Mouse (Mus musculus) neural tube, embryonic 10.5 days (tissue): ENCODE results near the gene Aspscr1.

Experiments used
- DNase-seq: peaks from one replicate; pipeline ENCODE4 v3.0.0-alpha.2; 2017; ENCODE audit warnings: low spot score; ENCODE audit errors: extremely low spot score

Aspscr1 gene

DNA sequence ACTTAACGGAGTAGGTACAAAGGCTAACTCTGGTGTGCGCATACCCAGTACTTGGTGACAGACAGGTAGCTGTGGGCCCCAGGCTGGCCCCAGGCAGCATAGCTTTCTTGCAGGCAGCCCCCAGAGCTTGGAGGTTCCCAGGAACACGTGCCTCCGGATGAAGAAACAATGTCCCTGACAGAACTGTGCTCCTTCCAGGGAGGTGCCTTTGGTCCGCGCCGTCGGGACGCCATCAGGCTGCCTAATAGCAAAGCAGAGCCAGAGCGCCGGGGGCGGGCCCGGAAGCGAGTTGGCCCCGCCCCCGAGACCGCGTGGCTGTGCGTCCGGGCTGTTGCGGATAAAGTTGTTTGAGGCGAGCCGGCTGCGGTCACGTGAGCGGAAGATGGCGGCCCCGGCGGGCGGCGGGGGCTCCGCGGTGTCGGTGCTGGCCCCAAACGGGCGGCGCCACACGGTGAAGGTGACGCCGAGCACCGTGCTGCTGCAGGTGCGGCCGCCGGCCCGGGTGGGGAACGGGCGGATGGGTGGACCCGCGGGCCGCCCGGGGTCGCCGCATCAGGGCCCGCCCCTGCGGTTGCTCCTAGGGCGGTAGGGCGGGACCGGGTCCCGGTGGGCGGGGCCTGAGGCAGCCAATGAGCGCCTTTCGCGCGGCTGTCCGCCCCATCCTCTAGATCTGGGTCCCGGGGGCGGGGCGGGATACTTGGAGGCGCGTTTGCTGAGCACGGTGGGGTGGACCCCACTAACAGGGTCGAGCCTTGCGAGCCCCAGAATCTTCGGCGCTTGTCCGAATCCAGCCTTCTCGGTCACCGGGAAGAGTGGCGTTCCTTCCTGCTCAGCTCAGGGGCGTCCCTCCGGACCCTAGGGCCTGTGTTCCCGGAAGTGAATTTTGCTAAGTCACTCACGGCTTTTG is at the start of gene Aspscr1:
Gene Aspscr1, plus strand, starts transcription at position 287 of the 907 bp plus-strand sequence.
- DNase-seq, result peak; percentile 94

DNA sequence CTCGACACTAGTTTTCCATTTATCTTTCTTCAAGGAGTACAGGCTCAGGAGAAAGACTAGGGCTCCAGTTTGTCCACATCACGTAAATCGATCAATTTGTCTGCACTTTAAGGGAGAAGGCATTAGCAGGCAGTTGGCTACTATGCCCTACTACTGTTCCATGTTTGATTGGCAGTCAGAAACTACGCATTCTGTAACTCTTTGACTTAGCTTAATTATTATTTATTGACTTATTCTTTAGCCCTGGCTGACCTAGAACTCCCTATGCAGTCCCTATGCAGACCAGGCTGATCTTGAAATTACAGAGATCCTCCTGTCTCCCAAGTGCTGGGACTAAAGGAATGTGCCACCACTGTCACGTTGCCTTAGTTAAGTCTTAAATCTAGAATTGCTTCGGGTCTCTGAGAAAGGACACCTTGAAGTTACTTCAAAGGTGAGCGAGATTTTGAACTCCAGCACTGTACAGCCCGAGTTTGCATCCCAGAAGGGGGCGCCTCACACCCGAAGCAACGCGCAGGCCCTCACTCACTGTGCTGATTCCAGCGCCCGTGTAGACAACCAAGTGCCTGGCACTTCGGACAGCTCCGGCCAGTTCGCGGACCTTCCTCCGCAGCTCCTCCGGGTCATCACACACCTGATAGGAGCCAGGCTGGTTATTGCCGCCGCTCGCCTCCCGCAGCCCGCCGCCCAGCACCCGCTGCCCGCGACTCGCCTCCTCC is 48.7 kb upstream of the Aspscr1 start:
- peak; percentile 62 for DNase-seq

DNA sequence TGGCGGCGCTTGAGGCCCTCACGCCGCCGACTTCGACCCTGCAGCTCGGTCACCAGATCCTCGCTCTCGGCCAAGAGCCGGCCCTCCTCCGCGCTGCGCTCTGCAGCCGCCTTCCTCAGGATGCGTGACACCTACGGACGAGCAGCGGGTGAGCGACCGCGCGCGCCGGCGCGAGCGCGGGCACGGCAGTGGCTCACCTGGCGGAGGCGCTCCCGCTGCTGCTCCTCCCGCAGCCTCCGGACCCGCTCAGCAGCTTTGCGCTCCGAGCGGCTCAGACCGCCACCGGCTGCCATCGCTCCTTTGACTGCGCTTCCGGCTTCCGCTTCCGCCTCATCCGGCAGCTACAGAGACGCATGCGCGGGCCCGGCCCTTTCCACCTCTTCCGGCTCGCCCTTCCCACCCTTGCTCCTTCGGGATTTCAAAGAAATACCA is 48.1 kb upstream of the Aspscr1 start:
- DNase-seq, result peak; percentile 84

DNA sequence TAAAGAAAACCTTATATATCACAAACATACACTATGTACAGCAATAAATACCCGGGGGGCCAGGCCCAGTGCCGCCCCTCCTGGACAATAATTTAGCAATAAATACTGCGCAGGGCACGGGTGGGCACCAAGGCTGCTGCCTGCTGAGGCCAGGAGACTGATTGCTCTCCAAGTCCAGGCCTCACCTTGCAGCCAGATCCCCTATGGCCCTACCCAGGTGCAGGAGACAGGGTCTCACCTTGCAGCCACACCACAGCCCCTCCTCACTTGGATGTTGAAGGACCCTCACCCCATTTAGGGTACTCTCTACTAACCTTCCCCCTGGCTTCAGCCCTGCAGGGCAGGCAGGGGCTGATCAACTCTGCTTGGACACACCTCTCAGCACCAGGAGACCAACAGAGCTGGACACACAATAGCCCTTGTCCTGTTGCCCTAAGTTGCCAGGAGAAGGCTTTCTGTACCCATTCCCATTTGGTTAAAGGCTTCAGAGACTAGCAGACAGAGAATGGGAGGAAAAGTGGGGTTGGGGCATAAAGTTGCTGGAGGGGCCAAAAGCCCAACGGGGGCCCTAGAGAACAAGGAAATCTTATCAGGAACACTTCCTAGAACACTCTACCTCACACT is 47.5 kb upstream of the Aspscr1 start, which contains the start of gene Sirt7:
Gene Sirt7, minus strand, starts transcription at position 89 of the 624 bp plus-strand sequence.
- no peak for DNase-seq

DNA sequence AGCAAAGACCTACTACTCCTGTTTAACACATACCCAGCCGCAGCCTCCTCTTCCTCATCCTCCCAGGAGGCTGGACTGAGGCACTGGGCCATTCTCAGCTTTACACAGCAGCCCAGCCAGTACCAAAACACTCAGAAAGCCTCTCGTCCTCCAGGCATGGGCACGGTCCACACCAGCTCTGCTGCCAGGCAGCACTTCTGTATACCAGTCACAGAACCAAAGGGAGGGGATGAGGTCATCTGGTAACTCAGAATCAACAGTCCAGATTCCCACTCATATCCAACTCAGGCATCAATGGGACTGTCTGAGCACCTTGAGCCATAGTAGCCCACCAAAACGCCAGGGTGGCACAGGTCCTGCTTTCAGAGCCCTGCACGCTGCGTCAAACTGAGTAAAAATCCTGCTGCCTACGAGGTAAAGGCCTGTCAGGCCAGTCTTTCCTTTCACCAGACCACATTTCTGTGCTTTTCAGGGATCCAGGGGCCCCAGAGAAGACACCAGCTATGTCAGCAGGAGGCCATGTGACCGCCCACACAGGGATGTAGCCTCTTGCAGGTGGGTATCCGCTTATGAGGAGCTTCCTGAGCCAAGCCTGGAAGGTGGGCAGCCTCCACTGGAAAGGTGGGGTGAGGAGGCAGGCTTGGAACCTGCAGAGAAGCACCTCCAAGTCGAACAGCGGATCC is 45.8 kb upstream of the Aspscr1 start:
- no peak for DNase-seq

DNA sequence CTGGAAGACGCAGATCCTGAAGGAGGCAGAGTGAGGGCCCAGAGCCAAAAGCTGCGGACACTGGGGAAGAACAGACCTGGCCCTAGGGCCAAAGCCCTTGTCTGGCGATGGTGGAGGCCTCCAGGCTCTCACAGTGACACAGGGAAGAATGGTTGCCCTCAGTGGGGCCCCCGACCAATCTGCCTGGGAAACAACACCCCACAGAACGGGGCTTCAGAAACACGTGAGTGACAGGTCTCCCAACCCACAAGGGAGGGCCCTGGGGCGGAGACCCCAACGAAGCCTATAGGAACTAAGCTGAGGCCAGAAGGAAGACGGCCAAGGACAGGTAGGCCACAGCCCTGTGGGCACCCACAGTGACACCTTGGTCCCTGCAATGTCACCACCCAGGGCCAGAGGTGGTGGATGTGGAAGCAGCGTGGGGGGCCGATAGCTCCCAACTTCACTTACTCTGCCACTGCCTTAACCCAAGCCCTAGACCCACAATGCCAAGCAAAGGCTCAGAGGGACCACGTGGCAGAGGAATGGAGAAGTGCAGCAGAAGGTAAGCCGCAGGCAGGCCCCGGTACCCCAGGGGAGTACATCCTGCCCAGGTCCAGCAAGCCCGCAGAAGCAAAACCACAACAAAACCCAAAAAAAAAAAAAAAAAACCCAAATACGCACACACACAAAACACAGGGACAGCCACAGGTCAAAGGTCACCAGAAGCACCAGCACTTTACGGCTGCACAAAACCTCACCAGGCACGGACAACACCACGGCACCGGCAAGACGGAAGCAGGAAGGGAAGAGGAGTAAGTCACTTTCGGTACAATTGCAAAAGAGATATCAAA is 45.1 kb upstream of the Aspscr1 start:
- DNase-seq, result no peak

DNA sequence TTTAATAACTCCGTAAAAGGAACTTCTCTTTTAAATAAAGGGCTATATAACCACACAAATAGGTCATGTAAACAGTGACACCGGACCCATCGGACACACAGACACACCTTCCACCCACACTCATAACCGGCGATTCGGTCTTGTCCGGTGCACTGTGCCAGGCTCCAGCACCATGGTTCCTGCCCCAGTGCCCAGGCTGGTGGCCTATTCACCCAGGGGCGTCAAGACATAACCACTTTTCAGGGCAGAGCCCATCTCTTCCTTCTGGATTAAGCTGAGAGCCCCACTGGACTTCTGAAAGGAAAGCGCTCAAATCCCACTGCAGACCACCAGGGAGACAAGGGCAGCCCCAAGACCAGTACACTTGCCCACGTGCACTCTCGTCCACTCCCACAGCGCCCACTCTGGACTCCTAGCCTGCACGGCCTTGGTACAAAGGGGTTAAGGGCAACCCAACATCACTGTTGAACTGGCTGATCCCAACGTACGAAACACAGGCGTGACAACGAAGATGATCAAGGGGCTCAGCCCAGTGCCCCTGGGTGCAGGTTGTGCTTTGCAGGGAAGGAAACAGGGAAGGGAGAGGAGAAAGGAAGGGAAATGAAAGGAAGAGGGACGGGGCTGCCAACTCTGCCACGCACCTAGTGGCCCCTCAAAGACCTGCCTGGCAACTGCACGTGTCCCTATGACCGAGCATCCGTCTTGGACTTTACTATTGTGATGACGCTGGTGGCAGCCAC is 44.0 kb upstream of the Aspscr1 start:
- no peak for DNase-seq

DNA sequence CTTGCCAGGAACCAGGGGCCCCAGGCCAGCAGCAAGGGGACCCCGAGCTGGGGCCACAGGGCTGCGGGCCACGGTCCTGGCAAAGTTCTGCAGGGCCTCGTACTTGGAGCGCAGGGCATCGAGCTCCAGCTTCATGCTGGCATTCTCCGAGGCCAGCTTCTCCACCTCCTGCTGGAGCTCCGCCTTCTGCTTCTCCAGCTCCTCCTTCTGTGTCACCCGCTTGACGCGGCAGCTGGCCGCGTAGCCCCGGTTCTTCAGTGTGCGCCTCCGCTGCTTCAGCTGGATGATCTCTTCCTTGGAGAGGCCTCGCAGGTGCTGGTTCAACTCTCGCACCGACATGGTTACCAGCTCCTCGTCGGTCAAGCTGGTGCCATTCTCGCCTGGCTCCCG is 43.4 kb upstream of the Aspscr1 start:
- no peak for DNase-seq

DNA sequence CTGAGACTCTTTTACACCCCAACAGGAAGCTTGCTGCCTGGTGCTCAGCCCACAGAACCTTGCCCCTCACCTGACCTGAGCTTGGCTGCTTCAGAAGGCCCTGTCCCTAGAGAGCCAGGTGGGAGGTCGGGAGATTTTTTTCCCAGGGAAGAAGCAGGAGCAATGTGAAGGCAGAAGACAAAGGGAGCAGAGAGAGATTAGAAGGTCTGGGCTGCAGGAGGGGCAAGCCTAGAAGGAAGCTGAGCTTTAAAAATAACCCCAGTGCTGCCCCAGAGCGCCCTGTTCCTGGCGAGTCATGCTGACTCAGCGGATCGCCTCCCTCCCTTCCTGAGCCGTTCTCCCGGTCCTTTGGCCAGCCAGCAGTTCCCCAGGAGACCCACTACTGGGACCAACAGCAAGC is 42.9 kb upstream of the Aspscr1 start:
- DNase-seq, result no peak

DNA sequence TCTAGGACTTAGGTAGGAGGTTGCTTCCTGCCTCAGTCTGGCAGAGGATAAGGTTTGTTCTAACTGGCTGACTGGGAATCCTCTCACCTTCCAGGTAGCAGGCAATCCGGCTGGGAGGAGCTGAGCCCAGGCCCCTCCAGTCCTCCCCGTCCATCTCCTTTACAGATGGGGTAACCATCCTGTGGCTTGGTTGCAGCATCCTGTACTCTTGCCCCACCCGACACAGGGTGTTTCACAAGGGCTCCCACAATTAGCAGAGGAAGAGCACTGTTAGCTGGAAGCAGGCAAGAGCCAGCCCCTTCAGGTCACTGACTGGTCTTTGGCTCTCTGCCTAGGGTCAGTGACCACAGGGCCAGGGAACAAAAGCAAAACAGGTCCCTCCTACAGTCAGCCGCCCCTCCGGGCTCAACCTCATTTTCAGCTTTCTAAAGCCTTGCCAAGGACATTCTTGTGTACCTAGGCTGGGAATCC is 42.3 kb upstream of the Aspscr1 start:
- no peak for DNase-seq

DNA sequence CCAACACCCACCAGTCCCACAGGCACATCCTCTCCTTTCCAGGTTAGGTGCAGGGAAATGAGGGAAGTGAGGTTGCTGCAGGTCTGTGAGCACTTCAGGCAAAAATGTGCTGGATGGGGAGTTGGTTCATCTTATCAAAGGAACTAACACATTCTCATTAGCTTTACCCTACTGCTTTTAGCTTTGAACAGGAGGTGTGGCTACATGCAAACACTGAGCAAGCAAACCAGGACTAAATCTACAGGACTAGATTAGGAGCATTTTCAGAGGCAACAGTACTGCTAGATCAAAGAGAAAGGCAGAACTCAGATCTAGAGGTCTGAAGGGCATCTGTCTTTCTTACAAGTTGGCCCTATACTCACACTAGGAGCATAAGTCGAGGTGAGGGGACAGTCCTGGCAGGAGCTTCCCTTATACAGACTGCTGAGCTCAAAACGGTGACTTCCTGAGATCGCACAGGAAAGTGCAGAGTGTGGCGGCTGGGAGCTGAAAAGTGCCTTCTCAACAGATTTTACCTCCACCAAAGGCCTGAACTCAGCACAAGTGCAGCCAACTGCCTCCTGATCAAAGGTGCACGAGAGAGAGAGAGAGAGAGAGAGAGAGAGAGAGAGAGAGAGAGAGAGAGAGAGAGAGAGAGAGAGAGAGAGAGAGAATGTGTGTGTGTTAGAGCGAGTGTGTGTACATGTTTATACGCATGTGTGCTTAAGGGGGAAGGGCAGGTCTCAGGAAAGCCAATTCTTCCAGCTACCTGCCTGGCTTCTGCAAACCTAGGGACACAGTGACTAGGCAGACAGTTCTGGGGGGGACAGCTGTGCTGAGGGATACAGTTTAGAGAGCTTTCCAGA is 41.7 kb upstream of the Aspscr1 start:
- no peak for DNase-seq

DNA sequence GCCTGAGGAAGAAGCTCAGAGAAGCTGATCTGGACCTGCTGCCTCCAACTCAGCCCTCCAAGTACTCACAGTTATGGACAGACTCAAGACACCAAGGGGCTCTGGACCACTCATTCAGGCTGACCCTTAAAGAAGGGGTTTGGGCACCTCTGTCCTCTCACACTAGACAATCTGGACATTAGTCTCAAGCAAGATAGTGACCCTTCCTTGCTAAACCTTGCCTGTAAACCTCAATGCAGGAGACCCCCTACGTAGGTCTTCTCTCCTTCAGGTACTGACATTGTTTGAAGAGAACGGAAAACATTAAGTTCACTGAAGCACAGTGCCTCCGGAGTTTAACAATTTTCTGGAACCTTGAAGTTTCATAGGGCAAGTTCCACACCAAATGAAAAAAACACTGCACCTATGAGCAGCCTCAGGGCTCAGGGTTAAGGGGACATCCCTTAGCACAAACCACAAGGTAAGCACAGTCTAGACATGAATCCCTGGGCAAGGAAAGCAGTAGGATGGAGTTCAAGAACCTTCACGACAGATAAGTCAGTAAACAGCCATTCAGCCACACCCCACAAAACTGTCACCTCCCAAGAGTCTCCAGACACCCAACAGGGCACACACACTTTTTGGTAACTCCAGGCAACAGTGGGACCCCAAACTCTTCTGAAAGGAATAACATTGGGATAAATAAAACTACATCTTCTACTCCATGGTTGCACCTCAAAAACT is 40.9 kb upstream of the Aspscr1 start:
- no peak for DNase-seq

DNA sequence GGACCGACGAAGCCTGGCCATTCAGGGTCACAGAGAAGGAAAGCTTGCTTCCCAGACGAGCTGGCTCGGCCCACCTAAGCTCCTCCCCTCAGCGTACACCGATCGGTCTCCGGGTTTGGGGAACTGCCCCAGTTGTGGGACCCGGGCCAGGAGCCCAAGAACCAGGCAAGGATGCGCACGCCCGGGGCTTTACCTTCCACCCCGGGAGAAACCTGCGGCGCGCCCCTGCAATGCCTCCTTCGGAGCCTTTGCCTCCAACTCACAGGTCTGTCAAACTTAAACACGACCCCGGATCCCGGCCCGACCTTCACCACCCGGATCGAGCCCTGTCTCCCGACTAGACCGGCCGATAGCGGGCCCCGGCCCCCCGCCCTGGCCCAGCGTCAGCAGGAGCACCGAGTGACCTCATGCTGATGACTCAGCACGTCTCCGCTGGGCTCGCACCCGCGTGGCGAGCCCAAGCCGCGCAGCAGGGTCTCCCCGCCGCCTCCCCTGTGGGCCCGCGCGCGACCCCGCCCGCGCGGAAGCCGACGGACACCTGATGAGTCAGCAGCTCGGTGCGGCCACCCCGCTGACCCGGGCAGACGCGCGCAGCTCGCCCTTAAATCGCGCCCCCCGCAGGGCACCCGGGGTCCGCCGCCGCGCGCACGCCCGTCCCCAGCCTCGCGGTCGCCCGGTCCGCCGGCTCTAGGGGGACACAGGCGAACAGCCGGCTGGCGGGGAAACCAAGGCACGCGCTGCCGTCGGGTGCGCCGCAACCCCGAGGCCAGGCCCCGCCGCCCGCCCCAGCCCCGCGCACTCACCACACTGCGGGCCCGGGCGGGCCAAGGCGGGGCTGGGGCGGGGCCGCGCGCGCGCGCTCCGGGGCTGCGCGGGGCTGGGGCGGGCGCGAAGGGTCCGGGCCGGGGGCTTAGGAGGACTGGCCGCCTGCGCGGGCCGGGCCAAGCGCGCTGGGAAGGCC is 39.9 kb upstream of the Aspscr1 start:
- DNase-seq, result peak; percentile 74

DNA sequence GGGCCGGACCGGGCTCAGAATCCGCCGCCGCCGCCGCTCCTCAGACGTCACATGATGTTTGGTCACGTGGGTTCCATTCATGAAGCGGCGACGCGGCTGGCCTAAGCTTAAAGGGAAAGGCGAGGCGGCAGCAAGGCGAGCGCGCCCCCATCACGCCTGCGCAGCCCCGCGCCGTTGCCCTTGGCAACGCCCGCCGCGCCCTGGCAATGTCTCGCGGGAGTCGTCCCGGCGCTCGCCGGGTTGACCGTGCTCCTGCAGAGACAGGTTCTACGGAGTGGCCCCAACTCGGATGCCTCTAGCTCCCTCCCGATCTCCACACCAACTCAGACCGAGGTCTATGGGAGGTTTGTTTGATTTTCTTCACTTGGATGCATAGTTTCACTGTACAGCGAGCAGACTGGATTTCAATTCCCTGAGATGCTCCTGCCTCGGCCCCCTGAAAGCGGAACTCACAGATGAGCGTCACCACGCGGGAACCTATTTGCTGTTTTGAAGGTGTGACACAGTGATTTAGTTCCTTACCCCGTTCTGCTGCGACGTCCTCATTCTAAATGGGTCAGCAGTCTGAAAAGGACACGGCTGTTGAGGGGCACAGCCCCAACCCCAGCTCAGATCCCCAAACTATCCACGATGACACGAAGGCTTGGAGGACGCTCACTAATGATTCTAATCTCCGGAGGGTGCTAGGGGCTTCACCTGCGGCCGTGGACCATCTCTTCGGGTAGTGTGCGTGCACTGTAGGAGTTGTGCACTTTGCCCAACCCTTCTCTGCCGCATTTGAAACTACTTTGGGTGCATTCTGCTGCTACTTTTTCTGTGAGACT is 39.0 kb upstream of the Aspscr1 start, which contains the start of gene Mafg:
Gene Mafg, minus strand, starts transcription at position 81 of the 824 bp plus-strand sequence.
- peak; percentile 93 for DNase-seq

DNA sequence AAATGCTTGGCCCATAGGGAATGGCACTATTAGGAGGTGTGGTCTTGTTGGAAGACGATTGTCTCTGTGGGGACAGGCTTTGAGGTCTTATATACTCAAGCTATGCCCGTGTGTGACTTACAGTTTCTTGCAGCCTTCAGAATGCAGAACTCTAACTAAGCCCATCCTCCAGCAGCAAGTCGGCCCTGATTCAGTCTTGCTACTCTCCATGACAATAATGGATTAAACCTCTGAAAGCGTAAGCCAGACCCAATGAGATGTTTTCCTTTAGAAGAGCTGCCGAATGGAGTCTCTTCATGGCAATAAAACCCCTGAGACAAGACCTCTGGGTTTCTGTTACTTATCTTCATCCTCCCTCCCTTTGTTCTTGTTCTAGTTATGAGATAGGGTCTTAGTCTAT is 38.0 kb upstream of the Aspscr1 start:
- no peak for DNase-seq

DNA sequence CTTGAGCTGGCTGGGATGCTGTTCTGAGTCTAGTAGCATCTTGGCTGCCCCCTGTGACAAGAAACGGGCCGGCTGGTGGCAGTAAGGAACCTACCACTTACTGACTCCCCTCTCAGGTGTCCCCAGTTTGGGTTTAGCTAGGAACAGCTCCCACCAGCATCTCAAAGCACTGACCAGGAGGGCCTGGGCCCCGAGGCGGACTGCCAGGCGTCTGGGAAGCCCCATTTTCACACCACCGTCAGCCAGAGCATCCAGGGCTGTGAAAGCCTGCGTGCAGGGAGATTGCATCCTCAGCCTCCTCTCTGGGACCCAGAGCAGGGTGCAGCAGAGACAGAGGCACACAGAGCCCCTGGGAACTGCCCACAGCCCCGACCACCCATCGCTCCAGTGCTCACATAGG is 31.5 kb upstream of the Aspscr1 start:
- DNase-seq, result no peak
